Mouse (Mus musculus) layer of hippocampus, postnatal 14 days (tissue): ENCODE data around the gene Epb41l3. TPM values are rescaled to one million over a fixed set of nuclear protein-coding genes. Genes with fewer than 3 reads are reported as not detected.

Experiments used
- total RNA-seq, 2 experiments: library from RNA; stranded (reverse); gene quantifications; 2 replicates each; pipeline ENCODE4 v1.2.3; 2021

Gene Epb41l3
- total RNA-seq, 2 experiments from 2014 or later: 136 to 169 TPM

Other genes with a start within 250 kb of the Epb41l3 start
- 1 to 10 TPM; 6.0 to 6.5 TPM for gene Tmem200c, start 249.1 kb upstream of the Epb41l3 start, total RNA-seq